Mouse (Mus musculus) stomach, embryonic 16.5 days (tissue): ENCODE results near the gene Wdr45b. TPM values are rescaled to one million over a fixed set of nuclear protein-coding genes. Genes with fewer than 3 reads are reported as not detected.

Source experiments
- microRNA-seq: library from miRNA; unstranded; fragments of <30 nt; microRNA quantifications from one replicate; pipeline ENCODE4, GENCODE M21; 2016
- polyA plus RNA-seq: library from polyadenylated mRNA; unstranded; fragments of >200 nt; fragmentation: Nextera tagmentation; extraction: Ambion mirVana; gene quantifications from 2 replicates; pipeline ENCODE4 v1.2.1, GENCODE M21; 2015

The Wdr45b gene
- polyA plus RNA-seq, 1 experiment from 2014 or later = 78.3 TPM

Small RNA genes within 50 kb of the gene (microRNA-seq; reads per million reads assigned to microRNA genes)
- gene Mir7236 = not detected

Other genes starting within 250 kb of the Wdr45b start
- not detected in 2 replicates for gene Tex19.2, start 235.8 kb downstream of the Wdr45b start, polyA plus RNA-seq
- 0.12 TPM in 1 of 2 replicates, not detected in the other for gene Tex19.1, start 208.3 kb downstream of the Wdr45b start, polyA plus RNA-seq
- 0.08 TPM in 1 of 2 replicates, not detected in the other for gene Uts2r, start 194.2 kb downstream of the Wdr45b start, polyA plus RNA-seq
- 8.5 and 9.4 TPM in 2 replicates for gene Hexdc, start 150.0 kb downstream of the Wdr45b start, polyA plus RNA-seq
- 29.4 and 30.4 TPM in 2 replicates for gene Ogfod3, start 149.7 kb downstream of the Wdr45b start, polyA plus RNA-seq
- gene Cybc1, start 125.1 kb downstream of the Wdr45b start, polyA plus RNA-seq = 37.9 and 44.2 TPM in 2 replicates
- gene Narf, start 117.2 kb downstream of the Wdr45b start, polyA plus RNA-seq = 52.8 and 65.6 TPM in 2 replicates
- 6.1 and 6.6 TPM in 2 replicates for gene Foxk2, start 94.5 kb downstream of the Wdr45b start, polyA plus RNA-seq
- gene Rab40b, start 33.8 kb upstream of the Wdr45b start, polyA plus RNA-seq = 6.5 and 14.2 TPM in 2 replicates
- 8.3 and 9.4 TPM in 2 replicates for gene Fn3krp, start 67.0 kb upstream of the Wdr45b start, polyA plus RNA-seq
- gene Fn3k, start 80.5 kb upstream of the Wdr45b start, polyA plus RNA-seq = 1.6 and 2.9 TPM in 2 replicates
- 42.2 and 44.4 TPM in 2 replicates for gene Tbcd, start 97.5 kb upstream of the Wdr45b start, polyA plus RNA-seq
- 18.3 and 25.8 TPM in 2 replicates for gene Zfp750, start 164.9 kb upstream of the Wdr45b start, polyA plus RNA-seq